Mouse (Mus musculus): Measurements from ENCODE around the gene Wnt8b.

- TF ChIP-seq POLR2A (IDR thresholded peaks at IDR 0.05; ENCODE audit: borderline replicate concordance, control insufficient read depth, low read depth, low read length) (no peak), CTCF (IDR thresholded peaks at IDR 0.05; ENCODE audit: control insufficient read depth, insufficient read depth, low read length) (no peak)
Measured at GRCm38 (mm10) chr19:44530018-44530417, 36.7 kb downstream of the Wnt8b start.

Measured in bone marrow, adult 2 months (tissue).